Mouse (Mus musculus) liver, embryonic 14.5 days (tissue): Measurements from ENCODE around the gene Slc16a11.

Experiments
- CTCF ChIP-seq: IDR thresholded peaks from 2 replicates; pipeline ENCODE4 v1.5.1; 2016; ENCODE audit warnings: antibody characterized with exemption, low read depth, control low read depth
- EP300 ChIP-seq: IDR thresholded peaks from 2 replicates; pipeline ENCODE4 v1.6.1; 2016; ENCODE audit warnings: antibody characterized with exemption, low read depth

GRCm38 (mm10) chr11:70214191-70214855 is 1.8 kb downstream of the Slc16a11 start:
- no peak for TF ChIP-seq CTCF
- no peak for TF ChIP-seq EP300
